Mouse (Mus musculus): Measurements from ENCODE around the gene Cmtm7. TPM values are rescaled to one million over a fixed set of nuclear protein-coding genes. Genes with fewer than 3 reads are reported as not detected.
A peak's percentile ranks its signal among the peaks of the same experiment; 100 is the strongest.

The Cmtm7 gene
- total RNA-seq, 2 experiments from 2014 or later: 3.1 to 3.8 TPM

DNA sequence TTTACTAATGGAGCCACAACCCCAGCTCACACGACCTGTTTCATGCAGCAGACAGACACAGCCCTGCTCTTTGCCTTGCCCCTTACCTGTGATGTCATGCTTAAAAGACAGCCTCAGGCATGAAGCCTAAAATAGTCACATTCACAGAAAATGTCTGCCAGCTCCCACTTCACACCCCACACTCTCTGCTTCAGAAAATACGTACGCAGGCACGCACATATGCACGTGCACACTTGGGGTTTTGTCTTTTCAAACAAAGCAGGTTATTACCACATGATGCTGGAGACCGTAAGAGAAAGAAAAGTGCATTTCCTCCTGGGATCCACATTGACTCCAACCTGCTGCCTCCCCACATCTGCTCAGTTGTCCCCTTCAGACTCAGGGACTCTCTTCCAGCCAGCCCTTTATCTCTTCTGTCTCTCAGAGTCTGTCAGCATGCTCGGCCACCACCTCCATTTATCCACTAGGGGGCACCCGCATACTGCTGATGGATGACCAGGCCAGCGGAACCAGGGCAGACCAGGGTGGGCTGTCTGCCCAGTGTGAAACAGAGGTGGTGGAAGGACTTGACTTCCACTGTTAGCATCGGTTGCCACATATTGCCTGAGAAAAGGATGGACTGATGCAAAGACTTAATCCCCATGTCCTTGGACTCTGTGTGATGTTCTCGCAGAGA lies 15.8 kb upstream of the Cmtm7 start:
- DNase-seq: peak; percentile 92
- intact Hi-C loops (cut with DNase I): no loop called here

DNA sequence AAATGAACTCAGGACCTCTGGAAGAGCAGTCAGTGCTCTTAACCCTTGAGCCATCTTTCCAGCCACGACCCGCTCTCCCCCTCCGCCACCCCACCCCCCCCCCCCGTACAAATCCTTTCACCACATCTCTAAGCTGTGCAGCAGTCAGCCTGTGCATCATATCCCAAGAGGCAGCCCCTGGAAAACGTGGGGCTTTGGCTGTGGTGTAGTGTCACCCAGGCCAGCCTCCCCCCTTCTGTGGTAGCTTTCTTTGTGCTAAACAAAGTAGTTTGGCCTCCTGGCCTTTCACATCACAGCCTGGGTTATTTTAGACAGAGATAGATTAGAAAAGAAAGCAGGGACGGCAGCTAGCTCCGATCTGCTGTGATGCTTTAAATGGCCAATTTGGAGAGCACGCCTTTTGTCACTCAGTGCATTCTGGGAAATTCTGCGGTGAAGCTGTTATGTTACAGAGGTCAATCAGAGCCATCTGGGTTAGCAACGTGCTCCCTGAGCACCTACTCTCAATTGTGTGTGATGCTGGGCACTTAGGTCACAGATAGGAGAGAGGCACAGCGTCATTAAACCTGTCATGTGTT lies 14.9 kb upstream of the Cmtm7 start:
- intact Hi-C loops (cut with DNase I): no loop called here
- DNase-seq: no peak

DNA sequence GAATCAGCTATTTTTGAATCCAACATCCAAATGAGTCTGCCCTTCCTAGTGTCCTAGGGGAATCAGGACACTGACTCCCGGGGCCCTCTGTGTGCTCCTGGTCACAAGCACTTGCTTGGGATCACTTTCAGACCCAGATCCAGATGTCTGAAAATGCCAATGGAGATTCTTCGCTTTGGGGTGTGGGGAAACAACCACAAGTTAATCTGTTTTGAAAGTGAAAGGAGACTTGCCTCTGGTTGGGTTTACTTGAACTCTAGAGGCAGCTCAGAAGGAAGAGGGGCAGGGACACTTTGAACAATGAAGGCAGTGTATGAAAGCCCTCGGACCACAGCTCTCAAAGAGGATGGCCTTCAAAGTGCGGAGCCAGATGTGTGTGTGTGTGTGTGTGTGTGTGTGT lies 12.8 kb upstream of the Cmtm7 start:
- intact Hi-C loops (cut with DNase I): no loop called here
- no peak for DNase-seq

DNA sequence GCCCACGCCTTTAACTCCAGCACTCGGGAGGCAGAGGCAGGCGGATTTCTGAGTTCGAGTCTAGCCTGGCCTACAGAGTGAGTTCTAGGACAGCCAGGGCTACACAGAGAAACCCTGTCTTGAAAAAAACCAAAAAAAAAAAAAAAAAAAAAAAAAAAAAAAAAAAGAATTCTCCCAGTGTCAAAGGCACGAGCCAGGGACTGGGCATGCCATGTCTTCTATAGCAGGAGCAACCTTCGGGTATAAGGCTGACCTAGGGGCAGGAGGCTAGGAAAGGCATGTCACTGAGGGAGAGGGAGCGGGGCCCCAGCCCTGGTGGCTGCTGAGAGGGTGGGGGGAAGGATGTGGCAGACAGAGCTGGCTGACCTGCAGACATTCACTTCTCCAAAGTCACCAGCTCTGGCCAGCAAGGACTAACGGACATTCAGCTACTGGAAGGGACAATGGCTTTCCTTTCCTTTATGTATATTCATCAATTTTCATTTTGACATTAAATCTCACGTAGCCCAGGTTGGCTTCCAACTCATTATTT lies 12.2 kb upstream of the Cmtm7 start:
- intact Hi-C loops (cut with DNase I): no loop called here
- DNase-seq: no peak

DNA sequence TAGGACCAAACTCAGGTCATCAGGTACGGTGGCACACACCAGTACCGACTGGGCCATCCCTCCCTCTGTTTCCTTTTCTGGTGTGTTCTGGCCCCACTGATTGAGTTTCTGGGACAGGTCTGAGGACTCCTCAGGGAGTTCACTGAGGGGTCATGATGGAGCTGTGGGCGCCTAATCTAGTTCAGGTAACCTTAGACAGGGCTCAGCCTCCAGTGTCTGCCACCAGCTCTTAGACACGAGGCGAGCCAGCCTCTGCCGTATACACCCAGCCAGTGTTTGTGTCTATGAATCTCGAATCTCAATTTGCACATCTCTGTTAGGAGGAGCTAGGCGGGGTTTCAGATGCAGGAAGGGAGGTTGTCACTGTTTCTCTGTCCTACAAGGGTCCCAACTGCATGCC lies 8.3 kb upstream of the Cmtm7 start:
- DNase-seq: no peak
- intact Hi-C loops (cut with DNase I): no loop called here

DNA sequence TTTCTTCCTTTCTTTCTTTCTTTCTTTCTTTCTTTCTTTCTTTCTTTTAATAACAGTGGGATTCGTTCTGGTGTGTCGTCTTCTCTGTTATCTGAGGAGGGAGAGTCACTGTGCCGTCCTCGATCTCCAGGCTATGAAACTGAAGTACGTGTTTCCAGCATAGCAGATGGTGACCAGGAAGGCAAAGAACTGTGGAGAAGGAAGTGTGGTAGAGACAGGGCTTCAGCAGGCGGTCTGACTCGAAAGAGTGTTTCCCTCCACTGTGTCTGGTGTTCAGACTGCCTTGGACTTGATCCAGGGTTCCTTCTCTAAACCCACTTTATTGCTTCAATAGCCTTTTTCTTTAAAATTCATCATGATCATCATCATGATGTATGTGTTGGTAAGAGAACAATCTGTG lies 7.9 kb upstream of the Cmtm7 start:
- DNase-seq: no peak
- intact Hi-C loops (cut with DNase I): no loop called here

DNA sequence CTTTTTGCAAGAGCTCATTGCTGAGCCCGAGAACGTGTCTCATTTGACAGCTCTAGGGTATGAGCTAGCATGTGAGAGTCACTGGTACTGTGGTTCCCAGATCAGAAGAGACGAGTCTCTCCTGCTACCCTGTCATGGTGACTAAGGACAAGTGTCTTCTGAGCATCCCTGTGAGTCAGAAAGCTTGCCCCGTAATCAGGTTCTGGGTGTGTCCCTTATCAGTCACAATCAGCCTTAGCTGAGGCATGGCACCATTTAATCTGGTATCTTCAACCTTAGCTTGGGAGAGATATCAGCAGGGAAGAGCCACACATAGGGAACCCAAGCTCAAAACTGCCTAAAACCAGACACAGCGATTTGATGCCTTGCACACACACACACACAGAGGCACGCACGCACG lies 7.0 kb upstream of the Cmtm7 start:
- no peak for DNase-seq
- intact Hi-C loops (cut with DNase I): no loop called here

DNA sequence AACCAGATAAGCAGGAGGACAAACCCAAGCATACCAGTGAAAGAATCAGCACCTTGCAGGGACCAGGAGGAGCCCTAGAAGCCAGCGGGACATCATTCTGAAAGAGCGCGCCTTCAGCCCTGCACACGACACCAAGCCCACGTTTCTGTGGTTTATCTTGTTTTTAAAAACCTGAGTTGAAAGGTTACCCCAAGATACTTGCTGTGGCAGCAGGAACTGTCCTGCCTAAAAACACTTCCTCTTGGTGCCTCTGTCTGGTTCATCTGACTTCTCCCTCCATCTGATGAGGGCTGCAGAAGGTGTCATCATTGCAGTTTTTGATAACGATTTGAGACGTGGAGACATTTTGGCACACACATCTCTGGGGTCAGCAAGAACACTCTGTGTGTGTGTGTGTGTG lies 6.1 kb upstream of the Cmtm7 start:
- DNase-seq: no peak
- intact Hi-C loops (cut with DNase I): no loop called here

DNA sequence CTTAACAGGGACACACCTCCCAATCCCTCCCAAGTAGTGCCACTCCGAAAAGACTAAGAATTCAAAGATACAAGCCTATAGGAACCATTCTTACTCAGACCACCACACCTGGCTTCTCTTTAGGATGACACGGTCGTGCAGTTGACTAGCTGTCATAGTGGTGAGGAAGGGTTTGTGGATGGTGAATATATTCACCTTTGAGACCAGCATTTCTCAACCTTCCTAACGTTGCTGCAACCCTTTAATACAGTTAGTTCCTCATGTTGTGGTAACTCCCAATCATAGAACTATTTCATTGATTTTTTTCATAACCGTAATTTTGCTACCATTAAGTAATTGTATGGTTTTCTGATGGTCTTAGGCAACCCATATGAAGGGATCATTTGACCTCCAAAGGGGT lies 5.5 kb upstream of the Cmtm7 start:
- DNase-seq: no peak

DNA sequence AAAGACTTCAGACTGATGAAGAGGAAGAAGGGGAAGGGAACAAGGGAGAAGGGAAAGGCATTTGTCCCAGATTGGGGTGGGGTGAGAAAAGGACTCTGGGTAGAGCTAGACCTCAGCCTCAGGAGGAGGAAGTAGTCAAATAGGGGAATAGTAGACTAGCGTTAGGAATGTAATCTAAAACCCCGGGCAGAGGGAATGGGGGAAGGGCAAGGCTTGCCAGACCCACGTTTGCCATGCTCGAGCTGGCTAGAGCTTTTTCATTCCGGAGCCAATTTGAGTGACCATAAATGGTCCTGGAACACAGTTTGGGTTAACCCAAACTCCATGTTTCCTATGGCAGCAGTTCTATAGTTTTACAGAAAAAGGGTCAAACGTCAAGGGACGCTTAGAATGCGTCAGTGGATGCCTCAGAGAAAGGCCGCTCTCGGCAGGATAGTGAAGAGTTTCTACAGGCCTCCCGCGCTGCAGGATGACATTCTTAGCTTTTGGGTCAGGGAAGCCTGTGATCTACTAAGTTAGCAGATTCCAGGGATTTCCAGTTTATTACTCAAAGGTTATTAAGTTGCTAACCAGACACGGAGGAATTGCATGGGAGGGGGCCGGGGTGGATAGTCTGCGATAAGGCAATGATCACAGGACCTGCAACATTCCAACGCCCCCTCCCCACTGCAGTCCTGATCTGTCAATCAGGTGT lies 3.9 kb upstream of the Cmtm7 start:
- intact Hi-C loops (cut with DNase I): no loop called here
- DNase-seq: no peak

More for the DNA sequence above, 5.5 kb upstream of the Cmtm7 start:
- intact Hi-C loops (cut with DNase I): no loop called here

DNA sequence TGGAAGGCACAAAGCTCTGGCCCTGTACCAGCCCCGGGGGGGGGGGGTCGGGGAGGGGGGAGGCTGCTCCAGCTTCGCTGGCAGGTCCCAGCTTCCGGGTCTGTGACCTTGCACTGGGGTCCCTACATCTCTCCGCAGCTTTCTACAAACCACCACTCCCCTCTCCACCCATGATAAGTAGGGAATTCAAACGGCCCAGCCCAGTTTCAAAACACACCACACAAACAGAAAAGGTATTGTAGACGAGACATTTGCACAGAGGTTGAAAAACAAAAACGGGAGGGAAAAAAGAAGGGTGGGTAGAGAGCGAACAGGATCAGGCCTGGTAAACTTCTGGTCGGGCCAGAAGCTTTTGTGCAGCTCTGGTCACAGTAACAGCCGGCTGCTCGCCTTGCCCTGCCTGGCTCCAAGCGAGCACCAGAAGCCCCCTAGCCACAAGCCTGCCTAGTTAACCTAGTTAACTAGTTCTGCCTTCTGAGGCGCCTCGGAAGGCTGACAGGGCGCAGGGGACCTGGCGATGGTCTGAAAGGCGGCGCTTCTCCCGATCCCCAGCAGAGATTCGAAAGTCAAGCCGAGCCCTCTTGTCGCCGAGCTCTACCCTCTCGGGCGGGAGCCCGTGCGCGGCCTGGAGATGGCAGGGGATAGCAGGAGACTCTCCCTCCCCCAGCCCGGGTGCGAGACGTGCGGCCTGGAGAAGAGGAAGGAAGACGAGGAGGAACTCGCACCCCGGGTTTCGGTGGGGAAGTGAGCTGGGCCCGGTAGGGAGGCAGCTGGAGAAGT lies 720 bp downstream of the Cmtm7 start:
- peak; percentile 26 for DNase-seq

DNA sequence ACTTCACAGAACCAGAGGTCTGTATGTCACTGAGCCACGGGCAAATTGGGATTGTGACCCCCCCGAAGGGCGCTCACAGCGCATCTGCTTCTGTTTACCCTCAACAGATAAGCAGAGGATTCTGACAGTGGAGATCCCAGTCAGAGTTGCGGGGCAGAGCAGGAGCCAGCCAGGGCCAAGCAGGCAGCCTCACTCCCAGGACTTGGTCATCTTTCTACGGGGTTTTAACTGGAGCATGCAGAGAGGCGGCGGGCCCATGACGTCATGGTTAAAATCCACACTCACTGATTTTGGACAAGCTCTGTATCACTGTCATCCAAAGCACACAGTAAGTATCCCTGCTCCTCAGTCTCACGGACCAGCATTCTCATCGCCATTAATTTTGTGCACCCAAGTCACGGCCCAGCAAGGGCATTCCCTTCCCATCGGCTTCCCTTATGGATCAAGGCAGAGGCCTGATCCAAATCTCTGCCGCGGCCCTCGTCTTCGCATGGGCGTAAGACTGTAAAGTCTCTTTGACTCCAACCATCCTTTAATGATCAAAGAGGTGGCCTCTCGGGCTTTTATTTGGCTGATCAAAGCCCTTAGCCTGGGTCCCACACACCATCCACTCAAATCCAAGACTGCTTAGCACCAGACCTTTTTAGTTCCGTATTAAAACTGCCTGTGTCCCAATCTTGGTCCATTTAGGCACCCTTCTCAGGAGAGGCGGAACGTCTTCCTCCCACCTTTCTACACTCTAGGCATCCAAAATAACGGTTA lies 1.5 kb downstream of the Cmtm7 start:
- DNase-seq: no peak
- intact Hi-C loops (cut with DNase I): no loop called here

More for the DNA sequence above, 720 bp downstream of the Cmtm7 start:
- intact Hi-C loops (cut with DNase I): no loop called here

DNA sequence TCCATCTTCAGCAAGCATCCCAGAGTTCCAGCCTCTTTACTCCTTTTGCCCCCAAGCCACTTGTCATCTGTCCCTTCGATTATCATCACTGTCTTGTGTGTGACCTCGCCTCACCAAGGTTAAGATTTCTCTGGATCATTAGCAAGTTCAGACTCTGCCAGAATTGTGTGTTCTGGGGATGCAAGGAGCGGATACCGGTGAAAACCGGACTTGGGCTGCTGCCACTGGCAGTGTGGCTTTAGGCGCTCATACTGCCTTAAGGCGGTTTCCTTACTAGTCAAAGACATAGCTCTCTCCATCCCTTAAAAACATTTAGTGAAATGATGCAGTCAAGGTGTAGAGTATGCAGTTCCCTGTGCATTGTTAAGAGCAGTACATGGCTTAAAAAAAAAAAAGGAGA lies 2.8 kb downstream of the Cmtm7 start:
- intact Hi-C loops (cut with DNase I): no loop called here
- DNase-seq: no peak

DNA sequence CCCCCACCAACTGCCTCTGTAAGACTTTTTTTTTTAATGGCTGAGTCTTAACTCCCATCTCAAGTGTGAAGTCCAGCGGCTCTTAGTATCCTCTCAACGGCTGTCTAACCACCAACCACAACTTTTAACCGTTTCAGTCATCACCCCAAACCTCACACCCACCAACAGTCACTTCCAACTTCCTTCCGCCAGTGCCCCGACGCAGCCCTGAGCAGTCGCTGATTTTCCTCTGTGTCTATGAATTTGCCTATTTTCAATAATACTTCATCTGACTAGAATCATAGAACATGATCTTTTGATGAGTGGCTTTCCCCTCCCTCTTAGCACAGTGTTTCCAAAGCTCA lies 3.6 kb downstream of the Cmtm7 start:
- no peak for DNase-seq
- intact Hi-C loops (cut with DNase I): no loop called here

DNA sequence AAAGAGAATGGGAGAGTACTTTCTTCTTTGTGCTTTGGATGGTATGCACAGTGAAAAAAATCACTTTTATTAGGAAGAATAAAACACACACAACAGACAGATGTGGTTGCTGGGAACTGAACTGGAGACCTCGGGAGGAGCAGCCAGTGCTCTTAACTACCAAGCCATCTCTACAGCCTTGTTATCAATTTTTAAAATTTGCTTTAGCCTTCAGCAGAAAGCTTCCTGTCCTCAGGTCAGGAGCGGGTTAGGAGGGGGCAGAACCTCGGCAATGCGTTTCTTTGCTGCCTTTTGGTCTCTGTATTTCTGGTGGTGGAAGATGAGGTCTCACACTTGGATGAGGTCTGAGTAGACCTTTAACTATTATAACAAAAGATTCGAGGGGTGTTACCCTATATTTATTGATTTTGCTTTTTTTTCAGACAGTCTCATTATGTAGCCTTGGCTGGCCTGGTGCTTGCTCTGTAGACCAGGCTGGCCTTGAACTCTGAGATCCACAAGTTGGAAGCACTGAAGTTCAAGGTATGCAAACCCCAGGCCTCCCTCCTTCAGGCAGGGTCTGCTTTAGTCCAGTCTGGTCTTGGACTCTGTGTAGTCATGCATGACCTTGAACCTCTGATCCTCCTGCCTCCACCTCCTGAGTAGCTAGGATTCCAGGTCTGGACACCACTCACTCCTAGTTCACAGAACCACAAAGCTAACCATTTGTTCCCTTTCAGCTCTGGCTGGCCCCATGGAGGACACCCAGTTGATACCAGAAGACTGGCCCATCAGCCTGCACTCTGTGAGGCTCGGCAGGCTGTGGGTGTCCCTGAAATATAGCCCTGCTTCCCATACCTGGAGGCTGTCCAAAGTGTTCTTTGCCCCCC lies 4.2 kb downstream of the Cmtm7 start:
- DNase-seq: no peak
- intact Hi-C loops (cut with DNase I): no loop called here

DNA sequence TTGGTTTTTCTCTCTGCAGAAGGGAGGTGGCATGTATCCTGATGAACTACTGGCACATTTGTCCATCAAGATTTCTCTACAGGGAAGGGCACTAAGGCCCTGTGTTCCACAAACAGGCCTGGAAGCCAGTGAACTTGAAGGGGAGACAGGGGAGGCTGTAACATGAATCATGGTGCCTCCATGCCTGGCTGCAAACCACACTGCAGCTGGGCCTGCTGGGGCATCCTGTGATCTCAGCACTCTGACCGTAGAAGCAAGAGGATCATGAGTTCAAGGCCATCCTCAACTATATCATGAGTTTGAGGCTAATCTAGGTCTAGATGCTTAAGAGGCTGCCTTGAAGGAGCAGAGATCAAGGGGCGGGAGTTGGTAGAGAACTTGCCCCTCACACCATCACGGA lies 5.3 kb downstream of the Cmtm7 start:
- DNase-seq: no peak
- intact Hi-C loops (cut with DNase I): no loop called here

DNA sequence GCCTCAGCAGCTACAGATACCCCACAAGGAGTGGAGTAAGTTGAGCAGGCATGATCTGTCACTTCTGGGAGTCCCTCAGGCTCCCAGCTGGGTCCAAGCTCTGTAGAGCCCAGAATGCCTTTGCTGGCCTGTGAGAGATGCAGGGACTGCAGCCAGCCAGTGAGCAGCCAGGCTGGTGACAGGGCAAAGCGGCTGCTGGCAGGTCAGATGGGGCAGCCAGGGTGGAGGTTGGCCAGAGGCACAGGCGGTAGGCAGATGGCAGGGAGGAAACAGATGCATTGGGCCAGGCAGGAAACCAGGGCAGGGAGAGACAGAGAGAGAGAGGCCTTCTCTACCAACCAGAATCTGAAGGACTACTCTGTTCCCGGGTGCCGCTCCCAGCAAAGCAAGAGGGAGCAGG lies 6.4 kb downstream of the Cmtm7 start:
- intact Hi-C loops (cut with DNase I): no loop called here
- peak; percentile 90 for DNase-seq

DNA sequence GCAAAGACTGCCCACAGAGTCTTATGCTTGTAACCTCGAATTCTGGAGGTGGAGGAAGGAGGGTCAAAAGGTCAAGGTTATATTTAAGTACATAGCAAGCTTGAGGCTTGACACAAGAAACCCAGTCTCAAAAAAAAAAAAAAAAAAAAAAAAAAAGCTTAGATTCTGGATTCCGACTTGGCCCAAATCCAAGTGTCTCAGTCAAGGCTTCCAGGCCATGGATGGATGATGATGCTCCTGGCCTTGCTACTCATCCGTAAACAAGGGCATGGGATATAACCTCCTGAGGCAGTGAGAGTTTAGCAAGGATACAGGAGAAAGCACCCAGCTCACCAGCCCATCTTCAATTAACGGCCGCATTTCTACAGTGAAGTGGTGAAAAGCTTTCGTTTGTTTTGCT lies 7.0 kb downstream of the Cmtm7 start:
- DNase-seq: no peak
- intact Hi-C loops (cut with DNase I): no loop called here

DNA sequence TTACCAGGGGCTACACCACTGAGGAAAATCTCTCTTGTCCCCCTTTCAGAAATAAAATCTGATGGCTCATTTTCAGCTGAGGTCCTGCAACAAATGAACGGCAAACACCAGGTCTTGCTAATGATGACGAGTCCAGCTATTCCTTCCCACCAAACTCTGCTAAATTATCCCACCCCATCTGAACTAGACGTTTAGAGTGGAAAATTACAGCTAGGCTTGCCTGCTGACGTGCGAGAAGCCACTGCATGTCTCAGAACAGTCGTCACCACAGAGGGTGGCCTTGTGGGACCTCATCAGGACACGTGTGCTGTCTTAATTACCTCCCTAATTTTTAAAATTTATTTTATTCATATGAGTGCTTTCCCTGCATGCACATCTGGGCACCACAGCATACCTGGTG lies 10.1 kb downstream of the Cmtm7 start:
- DNase-seq: no peak
- intact Hi-C loops (cut with DNase I): no loop called here

DNA sequence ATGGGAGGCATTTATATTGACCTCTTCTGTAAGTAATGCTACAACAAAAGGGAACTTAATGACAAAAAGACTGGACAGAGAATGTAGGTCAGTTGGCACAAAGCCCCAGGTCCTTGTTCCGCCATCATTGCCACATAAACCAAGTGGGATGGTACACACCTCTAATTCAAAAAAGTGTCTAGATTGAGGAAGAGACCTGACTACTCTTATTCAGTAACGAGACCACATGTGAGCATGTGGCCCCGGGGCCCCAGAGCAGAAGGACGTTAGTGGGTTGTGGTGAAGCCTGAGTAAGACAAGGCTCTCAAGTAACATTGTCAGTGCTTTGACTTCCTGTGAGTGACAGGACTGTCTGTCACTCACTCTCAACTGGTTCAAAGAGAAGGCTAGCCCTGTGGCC lies 11.4 kb downstream of the Cmtm7 start:
- no peak for DNase-seq
- intact Hi-C loops (cut with DNase I): no loop called here
